In genomic region chr13:44231403-44231802, GRCm38 (mm10) we compare ENCODE assay signal across 12 mouse cellular contexts.
DNase-seq lines count a peak whose midpoint lies in the region; ATAC-seq and TF ChIP-seq lines count a peak whose summit lies in the region.
"Had no signal": no experiment of that assay in that cellular context is flagged by ENCODE, and none has a peak within 500 bp of the region (broad histone marks: within the 10 kb centered on the region; RNA-seq: fewer than 3 reads in every experiment).

No protein-coding gene starts in this region.

- H3K27ac ChIP-seq in heart, embryonic 15.5 days = 0 out of 2 replicates have a peak overlapping the region, but pooled peaks have one; percentile 11
- H3K27ac ChIP-seq in embryonic facial prominence, embryonic 12.5 days = no peak overlapping the region
- H3K27ac ChIP-seq in hindbrain, embryonic 14.5 days = peak overlapping the region; percentile 29; the same call in 1 of the 2 replicates
- no peak overlapping the region for H3K27ac ChIP-seq in midbrain, postnatal 0 days (ENCODE audit: low read depth, low read length)

- H3K4me2 ChIP-seq in heart, embryonic 15.5 days = no peak overlapping the region
- no peak overlapping the region for H3K4me2 ChIP-seq in embryonic facial prominence, embryonic 12.5 days (replicated peaks)
- H3K4me2 ChIP-seq in hindbrain, embryonic 14.5 days (replicated peaks) = no peak overlapping the region
- H3K4me2 ChIP-seq in midbrain, postnatal 0 days (ENCODE audit: low read depth, low read length, poor library complexity, severe bottlenecking) = no peak overlapping the region
- H3K4me2 ChIP-seq: liver, embryonic 11.5 days had no signal

- H3K27me3 ChIP-seq in heart, embryonic 15.5 days = no peaks in the 10 kb centered on the region
- no peaks in the 10 kb centered on the region; the same call in 1 of the 2 replicates for H3K27me3 ChIP-seq in embryonic facial prominence, embryonic 12.5 days
- no peaks in the 10 kb centered on the region for H3K27me3 ChIP-seq in hindbrain, embryonic 14.5 days (ENCODE audit: control insufficient read depth, insufficient read depth, low read length)
- no peaks in the 10 kb centered on the region for H3K27me3 ChIP-seq in midbrain, postnatal 0 days (ENCODE audit: insufficient read depth, low read length)

- peaks cover 53% of the 10 kb centered on the region for H3K4me1 ChIP-seq in heart, embryonic 15.5 days (replicated peaks)
- peaks cover 33% of the 10 kb centered on the region for H3K4me1 ChIP-seq in embryonic facial prominence, embryonic 12.5 days
- peaks cover 41% of the 10 kb centered on the region for H3K4me1 ChIP-seq in hindbrain, embryonic 14.5 days (replicated peaks; ENCODE audit: control insufficient read depth, insufficient read depth, low read length)
- H3K4me1 ChIP-seq in midbrain, postnatal 0 days (ENCODE audit: insufficient read depth, low read length) = peaks cover 6% of the 10 kb centered on the region; the same call in 1 of the 2 replicates

- no peak for ATAC-seq in heart, embryonic 15.5 days (replicated peaks; ENCODE audit: insufficient number of reproducible peaks, insufficient read depth, low FRiP score, low read depth)
- no peak for ATAC-seq in embryonic facial prominence, embryonic 12.5 days (ENCODE audit: insufficient number of reproducible peaks, insufficient read depth, low FRiP score, low TSS enrichment)
- no peak for ATAC-seq in hindbrain, embryonic 14.5 days (ENCODE audit: low FRiP score)
- no peak for ATAC-seq in midbrain, postnatal 0 days (ENCODE audit: low FRiP score)
- no peak for ATAC-seq in monocyte, adult 5-6 weeks (replicated peaks; ENCODE audit: insufficient number of reproducible peaks, low FRiP score, low TSS enrichment, poor library complexity, severe bottlenecking)

- no peak for TF ChIP-seq CTCF in midbrain, postnatal 0 days (IDR thresholded peaks at IDR 0.05)

- no peak overlapping the region for H3K4me3 ChIP-seq in heart, embryonic 15.5 days
- no peak overlapping the region for H3K4me3 ChIP-seq in embryonic facial prominence, embryonic 12.5 days
- no peak overlapping the region for H3K4me3 ChIP-seq in hindbrain, embryonic 14.5 days (replicated peaks; ENCODE audit: low read length)
- H3K4me3 ChIP-seq in midbrain, postnatal 0 days (ENCODE audit: low read depth, low read length) = no peak overlapping the region

- no peak for DNase-seq in heart, postnatal 25 days (ENCODE audit: low spot score)
- no peak for DNase-seq in hindbrain, embryonic 14.5 days (ENCODE audit: low spot score)
- DNase-seq in midbrain, postnatal 0 days (ENCODE audit: low spot score) = peak; percentile 41
- DNase-seq in adrenal gland, postnatal 14 days = no peak
- no peak for DNase-seq in thymus, postnatal 25 days
- DNase-seq: cerebellum, postnatal 25 days; kidney, adult 2 months; lung, postnatal 36 days had no signal

- intact Hi-C loops in heart, postnatal 25 days (cut with DNase I) = loop anchor here (5.0 kb wide), 2 partner anchors 176 to 496 kb away; partner anchors contain the start of gene Jarid2

- H3K9me3 ChIP-seq in heart, embryonic 15.5 days (replicated peaks) = no peaks in the 10 kb centered on the region
- H3K9me3 ChIP-seq in embryonic facial prominence, embryonic 12.5 days = no peaks in the 10 kb centered on the region
- no peaks in the 10 kb centered on the region for H3K9me3 ChIP-seq in hindbrain, embryonic 14.5 days (ENCODE audit: control insufficient read depth, low read length)
- H3K9me3 ChIP-seq in midbrain, postnatal 0 days (ENCODE audit: low read length) = no peaks in the 10 kb centered on the region

- 0 out of 2 replicates have a peak overlapping the region, but pooled peaks have one; percentile 10 for H3K9ac ChIP-seq in heart, embryonic 15.5 days
- H3K9ac ChIP-seq in embryonic facial prominence, embryonic 12.5 days = 0 out of 2 replicates have a peak overlapping the region, but pooled peaks have one; percentile 4
- no peak overlapping the region for H3K9ac ChIP-seq in hindbrain, embryonic 14.5 days
- no peak overlapping the region for H3K9ac ChIP-seq in midbrain, postnatal 0 days (replicated peaks; ENCODE audit: low read length, poor library complexity, severe bottlenecking)

- H3K36me3 ChIP-seq in heart, embryonic 15.5 days = no peaks in the 10 kb centered on the region
- H3K36me3 ChIP-seq in embryonic facial prominence, embryonic 12.5 days = no peaks in the 10 kb centered on the region
- H3K36me3 ChIP-seq in hindbrain, embryonic 14.5 days (replicated peaks; ENCODE audit: control insufficient read depth, insufficient read depth) = no peaks in the 10 kb centered on the region
- no peaks in the 10 kb centered on the region for H3K36me3 ChIP-seq in midbrain, postnatal 0 days (ENCODE audit: insufficient read depth, low read length)

- WGBS in heart, embryonic 15.5 days = 69% methylated on average over 4 of the region's 4 CpGs
- 34% methylated on average over 4 of the region's 4 CpGs for WGBS in embryonic facial prominence, embryonic 12.5 days
- WGBS in hindbrain, embryonic 14.5 days = 41% methylated on average over 4 of the region's 4 CpGs
- WGBS in midbrain, postnatal 0 days = 46% methylated on average over 4 of the region's 4 CpGs

Comparison
In these comparisons a context has a peak if more than half of its experiments do, and no peak if none do; other contexts are left out.
1. H3K27ac ChIP-seq: peak in heart, embryonic 15.5 days (single experiment) and hindbrain, embryonic 14.5 days (single experiment); none in embryonic facial prominence, embryonic 12.5 days (single experiment) and midbrain, postnatal 0 days (single experiment).
2. H3K9ac ChIP-seq: peak in heart, embryonic 15.5 days (single experiment) and embryonic facial prominence, embryonic 12.5 days (single experiment); none in hindbrain, embryonic 14.5 days (single experiment) and midbrain, postnatal 0 days (single experiment).